8 mouse cellular contexts compared by ENCODE assay signal in genomic region chr6:83439781-83440180, GRCm38 (mm10). TPM values are rescaled to one million over a fixed set of nuclear protein-coding genes. Genes with fewer than 3 reads are reported as not detected.
DNase-seq lines count a peak whose midpoint lies in the region; ATAC-seq and TF ChIP-seq lines count a peak whose summit lies in the region.

No protein-coding gene starts in this region.

- no peaks in the 10 kb centered on the region for H3K9me3 ChIP-seq in erythroblast, embryonic 14.5 days (ENCODE audit: control insufficient read depth, low read length)
- no peaks in the 10 kb centered on the region for H3K9me3 ChIP-seq in CH12.LX (replicated peaks; ENCODE audit: low read length)
- H3K9me3 ChIP-seq in forebrain, embryonic 11.5 days (ENCODE audit: control insufficient read depth, low read length) = no peaks in the 10 kb centered on the region
- no peaks in the 10 kb centered on the region for H3K9me3 ChIP-seq in midbrain, embryonic 16.5 days (replicated peaks; ENCODE audit: control insufficient read depth, low read length, poor library complexity, severe bottlenecking)

- peak overlapping the region; percentile 91 for H3K4me2 ChIP-seq in CH12.LX (ENCODE audit: insufficient read depth, low read depth, poor library complexity, severe bottlenecking)
- peak overlapping the region; percentile 88 for H3K4me2 ChIP-seq in forebrain, embryonic 11.5 days (ENCODE audit: low read depth, low read length, severe bottlenecking)
- H3K4me2 ChIP-seq in midbrain, embryonic 16.5 days (ENCODE audit: low read length) = peak overlapping the region; percentile 77

- ATAC-seq in erythroblast, adult 5-6 weeks (replicated peaks; ENCODE audit: low FRiP score, poor library complexity, severe bottlenecking) = no peak
- no peak for ATAC-seq in forebrain, embryonic 11.5 days (replicated peaks; ENCODE audit: low FRiP score)
- no peak for ATAC-seq in midbrain, embryonic 16.5 days
- no peak for ATAC-seq in CD4-positive, CD25-positive, alpha-beta regulatory T cell, adult 4 months

- TF ChIP-seq RAD21 in CH12.LX (IDR thresholded peaks at IDR 0.05; ENCODE audit: low read depth, low read length) = no peak

- peaks cover 53% of the 10 kb centered on the region for H3K36me3 ChIP-seq in erythroblast, embryonic 14.5 days (ENCODE audit: control insufficient read depth)
- peaks cover 4 to 55% of the 10 kb centered on the region in 2 experiments for H3K36me3 ChIP-seq in CH12.LX (replicated peaks in 1 of 2; ENCODE audit: control insufficient read depth in 1 of 2, insufficient read depth in 1 of 2, low read length in 1 of 2)
- no peaks in the 10 kb centered on the region for H3K36me3 ChIP-seq in forebrain, embryonic 11.5 days (ENCODE audit: control insufficient read depth, insufficient read depth, low read length)
- peaks cover 3% of the 10 kb centered on the region; the same call in 1 of the 2 replicates for H3K36me3 ChIP-seq in midbrain, embryonic 16.5 days (ENCODE audit: control insufficient read depth, insufficient read depth, low read length)

- in situ Hi-C loops in CH12.LX (cut with MboI; ENCODE audit: low pct_ligation_motif_present, low pct_unique_long_range_greater_than_20kb, low sequenced_read_pairs) = no loop called here

- H3K4me3 ChIP-seq in erythroblast, embryonic 14.5 days (replicated peaks) = peak overlapping the region; percentile 89
- H3K4me3 ChIP-seq in CH12.LX (replicated peaks in 1 of 3; ENCODE audit: low read depth in 2 of 3, low read length in 2 of 3, poor library complexity in 1 of 3) = peak overlapping the region in 2 of 3 experiments; percentile 78 to 91
- H3K4me3 ChIP-seq in forebrain, embryonic 11.5 days (ENCODE audit: low read depth, low read length) = peak overlapping the region; percentile 69; the same call in 1 of the 2 replicates
- H3K4me3 ChIP-seq in midbrain, embryonic 16.5 days (ENCODE audit: low read depth, low read length) = peak overlapping the region; percentile 78

- 65% methylated on average over 5 of the region's 5 CpGs for WGBS in forebrain, embryonic 11.5 days
- WGBS in midbrain, embryonic 16.5 days = 56% methylated on average over 5 of the region's 5 CpGs

- TF ChIP-seq CTCF in CH12.LX (conservative IDR thresholded peaks at IDR 0.05 in 1 of 2, IDR thresholded peaks at IDR 0.05 in 1 of 2; ENCODE audit: low read depth in 2 of 2, low read length in 2 of 2) = no peak

- no peak for TF ChIP-seq EP300 in CH12.LX (IDR thresholded peaks at IDR 0.05; ENCODE audit: low read length)

- H3K9ac ChIP-seq in CH12.LX (ENCODE audit: insufficient read depth, low read depth) = peak overlapping the region; percentile 87
- H3K9ac ChIP-seq in forebrain, embryonic 11.5 days (ENCODE audit: low read length) = peak overlapping the region; percentile 84
- peak overlapping the region; percentile 90 for H3K9ac ChIP-seq in midbrain, embryonic 16.5 days (ENCODE audit: low read depth, low read length)

- no peaks in the 10 kb centered on the region for H3K27me3 ChIP-seq in erythroblast, embryonic 14.5 days (ENCODE audit: control insufficient read depth)
- H3K27me3 ChIP-seq in CH12.LX (replicated peaks) = no peaks in the 10 kb centered on the region
- no peaks in the 10 kb centered on the region for H3K27me3 ChIP-seq in forebrain, embryonic 11.5 days (ENCODE audit: control insufficient read depth, insufficient read depth, low read length)
- H3K27me3 ChIP-seq in midbrain, embryonic 16.5 days (ENCODE audit: control insufficient read depth, insufficient read depth, low read depth, low read length) = no peaks in the 10 kb centered on the region

- no peak for DNase-seq in CH12.LX (ENCODE audit: extremely low read depth)
- DNase-seq in forebrain, embryonic 11.5 days (ENCODE audit: low spot score) = peak; percentile 51
- DNase-seq in kidney, postnatal 14 days = peak; percentile 44
- DNase-seq in ovary, postnatal 36 days (ENCODE audit: low spot score) = no peak

- no peak for TF ChIP-seq POLR2A in CH12.LX (IDR thresholded peaks at IDR 0.05; ENCODE audit: low read depth, low read length)

- dilution Hi-C loops in CH12.LX (cut with MboI; ENCODE audit: extremely low pct_ligation_motif_present, extremely low pct_unique_long_range_greater_than_20kb, low sequenced_read_pairs) = no loop called here

- H3K27ac ChIP-seq in CH12.LX (ENCODE audit: insufficient read depth, low read depth) = no peak overlapping the region; the same call in 1 of the 2 replicates
- H3K27ac ChIP-seq in forebrain, embryonic 11.5 days (ENCODE audit: low read depth, low read length) = no peak overlapping the region
- H3K27ac ChIP-seq in midbrain, embryonic 16.5 days (ENCODE audit: low read length) = peak overlapping the region; percentile 98; the same call in 1 of the 2 replicates

- peaks cover 65% of the 10 kb centered on the region for H3K4me1 ChIP-seq in erythroblast, embryonic 14.5 days (ENCODE audit: control insufficient read depth)
- H3K4me1 ChIP-seq in CH12.LX (ENCODE audit: control insufficient read depth in 1 of 2, insufficient read depth in 2 of 2) = peaks cover 10 to 85% of the 10 kb centered on the region in 2 experiments
- peaks cover 44% of the 10 kb centered on the region for H3K4me1 ChIP-seq in forebrain, embryonic 11.5 days (replicated peaks; ENCODE audit: control insufficient read depth, insufficient read depth, low read length)
- H3K4me1 ChIP-seq in midbrain, embryonic 16.5 days (ENCODE audit: control insufficient read depth, insufficient read depth, low read length) = peaks cover 79% of the 10 kb centered on the region

- H3K79me2 ChIP-seq in CH12.LX (replicated peaks; ENCODE audit: control insufficient read depth, extremely low read depth, insufficient read depth, poor library complexity, severe bottlenecking) = peaks cover 4% of the 10 kb centered on the region; the same call in 1 of the 2 replicates

TF ChIP-seq in CH12.LX, 34 proteins besides CTCF, POLR2A, EP300 and RAD21:
- TF ChIP-seq ZMIZ1 (IDR thresholded peaks at IDR 0.05; ENCODE audit: low read depth, low read length) = no peak
- no peak for TF ChIP-seq HCFC1 (IDR thresholded peaks at IDR 0.05; ENCODE audit: low read depth, low read length)
- TF ChIP-seq USF1 (IDR thresholded peaks at IDR 0.05; ENCODE audit: low read depth, low read length) = no peak
- no peak for TF ChIP-seq SMC3 (IDR thresholded peaks at IDR 0.05; ENCODE audit: low read depth, low read length)
- TF ChIP-seq NELFE (IDR thresholded peaks at IDR 0.05; ENCODE audit: low read depth, low read length) = no peak
- TF ChIP-seq USF2 (conservative IDR thresholded peaks at IDR 0.05; ENCODE audit: low read depth, low read length) = no peak
- TF ChIP-seq SIN3A (IDR thresholded peaks at IDR 0.05; ENCODE audit: low read length) = no peak
- TF ChIP-seq ELF1 (IDR thresholded peaks at IDR 0.05; ENCODE audit: low read depth, low read length) = no peak
- TF ChIP-seq CHD2 (IDR thresholded peaks at IDR 0.05; ENCODE audit: low read length) = no peak
- TF ChIP-seq JUND (conservative IDR thresholded peaks at IDR 0.05; ENCODE audit: low read depth, low read length) = no peak
- TF ChIP-seq MYC (IDR thresholded peaks at IDR 0.05; ENCODE audit: low read depth, low read length) = no peak
- TF ChIP-seq POLR2AphosphoS2 (IDR thresholded peaks at IDR 0.05; ENCODE audit: low read depth, low read length) = no peak
- TF ChIP-seq TCF12 (IDR thresholded peaks at IDR 0.05; ENCODE audit: low read depth, low read length) = no peak
- no peak for TF ChIP-seq BHLHE40 (IDR thresholded peaks at IDR 0.05; ENCODE audit: low read depth, low read length)
- no peak for TF ChIP-seq ETS1 (conservative IDR thresholded peaks at IDR 0.05; ENCODE audit: low read depth, low read length)
- TF ChIP-seq ZNF384 (IDR thresholded peaks at IDR 0.05; ENCODE audit: low read depth, low read length) = no peak
- TF ChIP-seq MEF2A (IDR thresholded peaks at IDR 0.05; ENCODE audit: borderline replicate concordance, low read depth, low read length) = no peak
TF ChIP-seq in CH12.LX: peak in this region for 0.

RNA-seq across cellular contexts. Expression of gene Tet3, which starts 19.1 kb away (rescaled TPM):
- polyA plus RNA-seq in erythroblast, embryonic 14.5 days (2012) = 0.73 and 0.77 TPM in 2 replicates
- 29.6 and 35.1 TPM in 2 replicates for total RNA-seq in erythroblast, adult 5-6 weeks (2015; ENCODE audit: low replicate concordance)
- 24.9 and 25.5 TPM in 2 replicates for total RNA-seq in erythroblast, adult 5-6 weeks (2017; ENCODE audit: low replicate concordance)
- 5.6 and 8.2 TPM in 2 replicates for total RNA-seq in CH12.LX (2012; rRNA removed)
- total RNA-seq in CH12.LX (2014; rRNA removed) = 2.2 and 3.2 TPM in 2 replicates
- polyA plus RNA-seq in CH12.LX (2012; ENCODE audit: insufficient read length, low read depth) = 6.4 and 10.0 TPM in 2 replicates
- polyA plus RNA-seq in forebrain, embryonic 11.5 days (2014; fragmentation: Nextera tagmentation; extraction: Ambion mirVana) = 49.9 and 56.0 TPM in 2 replicates
- 51.9 and 53.2 TPM in 2 replicates for polyA plus RNA-seq in midbrain, embryonic 16.5 days (2015; fragmentation: Nextera tagmentation; extraction: Ambion mirVana)
- polyA plus RNA-seq in CD4-positive, CD25-positive, alpha-beta regulatory T cell, adult 4 months (2017; shearing (Covaris generic)) = 10 to 100 TPM; 18.5 to 20.8 TPM

Comparison
In these comparisons a context has a peak if more than half of its experiments do, and no peak if none do; other contexts are left out.
1. DNase-seq: peak in forebrain, embryonic 11.5 days (single experiment) and kidney, postnatal 14 days (single experiment); none in CH12.LX (single experiment) and ovary, postnatal 36 days (single experiment).
2. Peak in every context shown above with its lines, with median percentiles within 50 percentile points of each other: H3K4me3 ChIP-seq, H3K4me2 ChIP-seq and H3K9ac ChIP-seq.